Mouse (Mus musculus): Measurements from ENCODE around the gene Gpx1.

Gene Gpx1

DNA sequence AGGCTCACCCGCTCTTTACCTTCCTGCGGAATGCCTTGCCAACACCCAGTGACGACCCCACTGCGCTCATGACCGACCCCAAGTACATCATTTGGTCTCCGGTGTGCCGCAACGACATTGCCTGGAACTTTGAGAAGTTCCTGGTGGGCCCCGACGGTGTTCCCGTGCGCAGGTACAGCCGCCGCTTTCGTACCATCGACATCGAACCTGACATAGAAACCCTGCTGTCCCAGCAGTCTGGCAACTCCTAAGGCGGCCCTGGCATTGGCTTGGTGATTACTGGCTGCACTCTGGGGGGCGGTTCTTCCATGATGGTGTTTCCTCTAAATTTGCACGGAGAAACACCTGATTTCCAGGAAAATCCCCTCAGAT is 1.2 kb downstream of the Gpx1 start:
- no peak for DNase-seq (ENCODE audit: low spot score in 2 of 2)

DNA sequence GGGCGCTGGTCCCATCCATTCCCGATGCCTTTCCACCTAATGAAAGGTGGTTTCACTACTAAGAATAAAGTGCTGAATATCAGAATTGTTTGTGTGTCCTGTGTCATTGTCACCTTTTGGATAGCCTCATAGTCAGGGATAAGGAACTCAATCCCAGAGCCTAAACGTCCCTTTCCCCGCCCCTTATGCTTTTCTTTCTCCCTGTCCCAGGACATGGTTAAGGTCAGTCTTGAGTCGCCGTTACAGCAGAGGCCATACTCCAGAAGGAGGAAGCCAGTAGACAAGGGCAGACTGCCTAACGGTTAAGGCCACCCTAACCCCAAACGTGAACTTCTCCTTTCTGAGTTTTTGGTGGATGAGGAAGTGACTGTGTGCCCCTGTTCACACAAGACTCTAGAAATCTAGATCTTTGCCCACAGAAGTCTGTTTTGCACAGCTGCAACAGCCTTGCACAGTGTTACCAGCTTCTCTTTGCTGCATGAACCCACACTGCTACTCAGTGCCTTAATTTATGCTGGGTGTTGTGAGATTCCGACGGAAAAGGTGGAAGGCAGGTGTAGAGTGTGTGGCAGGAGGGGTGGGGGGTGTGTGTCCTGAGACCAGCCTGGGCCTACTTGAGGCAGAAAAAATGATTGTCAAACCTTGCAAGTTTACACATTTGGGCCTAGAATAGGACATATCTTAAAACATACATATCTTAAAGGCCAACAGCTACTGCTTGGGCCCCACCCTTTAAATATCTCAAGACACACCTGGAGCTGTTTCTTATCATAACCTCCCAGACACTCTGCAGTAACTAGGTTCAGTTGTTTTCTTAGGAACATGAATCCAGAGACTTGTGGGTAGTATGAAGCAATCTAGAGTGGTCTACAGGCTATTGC is 1.8 kb downstream of the Gpx1 start:
- DNase-seq (ENCODE audit: low spot score in 2 of 2) = no peak

DNA sequence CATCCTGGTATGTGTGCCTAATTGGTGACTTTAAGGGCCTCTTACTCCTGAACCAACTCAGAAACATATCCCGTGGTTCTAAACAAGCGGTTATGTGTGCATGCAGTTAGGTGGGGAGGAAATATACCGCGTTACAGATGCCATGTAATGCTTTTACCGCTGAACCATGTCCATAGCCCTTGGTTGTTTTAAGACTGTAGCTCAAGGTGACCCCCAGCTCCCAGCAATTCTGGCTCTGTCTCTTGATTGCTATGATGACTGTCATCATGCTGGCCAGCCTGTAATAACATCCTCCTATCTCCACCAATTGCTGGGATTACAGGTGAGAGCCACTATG is 2.4 kb downstream of the Gpx1 start:
- no peak for DNase-seq (ENCODE audit: low spot score in 2 of 2)

DNA sequence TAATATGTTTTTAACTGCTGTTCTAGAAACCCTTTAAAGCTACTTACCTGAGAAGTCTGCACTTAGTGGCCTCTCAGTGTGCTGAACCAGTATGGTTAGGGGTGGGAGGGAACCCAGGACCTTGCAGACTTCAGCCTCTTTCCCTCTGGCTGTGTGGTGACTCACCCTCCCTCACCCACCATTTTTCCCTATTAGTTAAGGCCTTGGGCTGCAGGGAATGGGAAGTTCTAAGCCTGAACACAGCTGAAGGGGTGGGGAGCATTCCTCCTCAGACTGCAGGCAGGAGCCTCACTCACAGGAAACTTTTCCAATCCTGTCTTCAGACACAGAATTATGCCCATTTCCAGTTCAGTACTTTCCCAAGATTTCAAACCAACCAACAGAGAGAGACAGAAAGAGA is 3.1 kb downstream of the Gpx1 start:
- DNase-seq (ENCODE audit: low spot score in 2 of 2) = no peak

DNA sequence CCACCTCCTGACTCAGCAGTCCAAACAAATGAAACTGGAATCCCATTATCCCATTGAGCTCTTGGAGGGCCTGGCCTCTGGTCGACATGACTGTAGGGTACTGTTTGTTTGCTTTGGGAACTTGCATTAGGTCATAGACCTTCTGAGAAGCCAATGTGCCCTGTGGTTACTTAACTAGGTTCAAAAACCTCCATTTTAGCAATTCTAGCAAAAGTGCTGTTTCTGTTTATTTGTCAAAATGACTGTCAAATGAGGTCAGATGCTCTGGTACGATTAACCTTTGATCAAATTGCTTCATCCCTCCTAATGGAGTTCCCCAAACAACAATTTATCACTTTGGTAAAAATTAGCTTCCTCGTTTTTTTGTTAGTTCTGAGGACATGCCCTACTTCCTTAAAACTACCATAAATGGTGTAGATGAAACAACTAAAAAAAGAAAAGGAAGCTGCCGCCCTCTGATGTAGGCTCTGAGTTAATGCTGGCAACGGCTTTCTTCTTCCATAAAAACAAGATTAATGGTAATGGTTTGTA is 3.7 kb downstream of the Gpx1 start:
- no peak for DNase-seq (ENCODE audit: low spot score in 2 of 2)

DNA sequence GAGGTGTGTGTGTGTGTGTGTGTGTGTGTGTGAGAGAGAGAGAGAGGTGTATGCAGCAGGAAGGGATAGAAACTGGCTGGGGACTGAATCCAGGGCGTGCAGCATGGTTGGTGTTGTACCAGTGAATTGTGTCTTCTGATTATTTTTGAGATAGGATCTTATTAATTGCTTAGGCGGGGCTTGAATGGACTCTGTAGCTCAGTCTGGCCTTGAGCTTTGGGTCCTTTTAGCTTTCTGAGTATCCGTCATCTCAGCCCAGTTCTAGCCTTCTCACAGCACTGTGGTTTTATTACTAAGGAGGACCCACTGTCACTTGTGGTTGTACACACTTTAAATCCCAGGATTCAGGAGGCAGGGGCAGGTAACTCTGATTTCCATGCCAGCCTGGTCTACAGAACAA is 4.6 kb downstream of the Gpx1 start:
- no peak for DNase-seq (ENCODE audit: low spot score in 2 of 2)

DNA sequence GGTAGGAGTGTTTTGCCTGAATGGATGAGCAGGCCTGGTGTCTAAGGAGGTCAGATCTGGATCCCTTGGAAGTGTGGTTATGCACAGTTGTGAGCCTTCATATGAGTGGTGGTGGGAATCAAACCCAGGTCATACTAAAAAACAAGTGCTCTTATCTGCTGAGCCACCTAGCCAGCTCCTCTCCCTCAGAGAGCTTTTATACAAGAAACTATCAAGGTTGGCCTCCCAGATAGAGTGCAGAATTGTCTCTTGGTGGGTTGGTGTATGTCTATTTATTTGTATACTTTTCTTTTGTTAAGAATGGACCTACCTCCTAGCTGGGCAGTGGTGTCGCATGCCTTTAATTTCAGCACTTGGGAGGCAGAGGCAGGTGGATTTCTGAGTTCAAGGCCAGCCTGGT is 5.1 kb downstream of the Gpx1 start:
- no peak for DNase-seq (ENCODE audit: low spot score in 2 of 2)

DNA sequence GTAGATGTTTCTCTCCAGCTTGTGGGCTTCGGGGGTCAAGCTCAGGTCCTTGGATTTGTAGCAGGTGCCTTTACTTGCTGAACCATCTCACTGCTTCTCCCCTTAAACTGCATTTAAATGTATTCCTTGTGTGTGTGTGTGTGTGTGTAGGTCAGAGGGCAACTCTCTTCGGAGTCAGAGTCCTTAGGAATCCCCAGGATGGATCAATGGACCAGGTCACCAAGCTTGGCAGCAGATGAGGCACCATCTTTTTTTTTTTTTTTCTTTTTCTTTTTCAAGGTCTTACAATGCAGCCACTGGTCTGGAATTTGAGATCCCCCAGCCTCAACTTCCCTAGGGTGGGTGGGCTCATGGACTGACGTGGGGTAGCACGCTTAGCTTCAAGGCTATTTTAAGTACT is 5.8 kb downstream of the Gpx1 start:
- no peak for DNase-seq (ENCODE audit: low spot score in 2 of 2)

DNA sequence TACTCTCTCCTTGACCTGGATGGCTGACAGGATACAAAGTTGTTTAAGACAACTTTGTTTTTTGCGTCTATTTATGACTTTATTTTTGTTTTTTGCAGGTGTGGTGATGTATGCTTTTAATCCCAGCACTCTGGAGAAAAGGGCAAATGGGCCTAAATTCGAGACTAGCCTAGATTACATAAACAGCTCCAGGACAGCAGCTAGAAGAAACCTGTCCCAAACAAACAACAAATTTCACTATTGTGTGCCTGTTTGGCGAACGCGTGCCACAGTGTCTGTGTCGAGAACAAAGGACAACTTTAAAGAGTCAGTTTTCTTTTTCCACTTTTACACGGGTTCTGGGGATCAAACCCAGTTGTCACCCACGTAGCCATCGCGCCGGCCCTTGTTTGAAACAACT is 8.3 kb downstream of the Gpx1 start:
- no peak for DNase-seq (ENCODE audit: low spot score in 2 of 2)

DNA sequence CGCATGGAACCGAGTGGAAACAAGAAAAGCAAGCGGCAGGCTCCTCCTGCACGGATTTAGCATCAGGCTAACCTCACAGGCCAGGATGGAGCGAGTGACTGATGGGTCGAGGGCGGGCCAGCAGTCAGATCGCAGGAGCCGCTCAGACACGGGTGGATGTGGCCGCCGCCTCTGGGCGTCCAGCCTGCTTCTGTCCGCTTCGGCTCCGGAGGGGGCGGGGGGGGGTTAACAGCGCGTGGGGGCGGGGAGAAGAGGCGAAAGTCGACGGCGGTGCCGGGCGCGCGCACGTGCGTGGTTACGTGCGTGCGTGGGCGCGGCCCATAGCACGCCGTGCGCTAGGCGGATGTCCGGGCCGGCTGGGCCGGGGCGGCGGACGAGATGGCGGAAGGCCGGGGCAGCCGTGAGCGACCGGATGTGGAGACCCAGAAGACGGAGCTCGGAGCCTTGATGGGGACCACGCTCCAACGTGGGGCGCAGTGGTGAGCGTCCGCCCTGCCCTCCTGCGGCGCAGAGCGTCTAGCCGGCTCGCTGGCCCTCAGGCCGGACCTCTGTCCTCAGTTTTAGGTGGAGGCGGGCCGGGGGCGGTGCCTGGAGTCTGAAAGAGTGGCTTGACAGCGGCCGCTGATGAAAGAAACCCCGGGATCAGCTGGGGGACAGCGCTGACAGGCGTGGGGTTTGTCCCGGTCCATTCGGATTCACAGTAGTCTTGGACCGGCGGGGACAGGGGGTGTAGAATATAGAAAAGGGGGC is 9.0 kb downstream of the Gpx1 start, which contains the start of gene Usp4:
Gene Usp4, plus strand, starts transcription at position 314 of the 750 bp plus-strand sequence.
- peak; percentile 68 to 69 for DNase-seq (ENCODE audit: low spot score in 2 of 2)

DNA sequence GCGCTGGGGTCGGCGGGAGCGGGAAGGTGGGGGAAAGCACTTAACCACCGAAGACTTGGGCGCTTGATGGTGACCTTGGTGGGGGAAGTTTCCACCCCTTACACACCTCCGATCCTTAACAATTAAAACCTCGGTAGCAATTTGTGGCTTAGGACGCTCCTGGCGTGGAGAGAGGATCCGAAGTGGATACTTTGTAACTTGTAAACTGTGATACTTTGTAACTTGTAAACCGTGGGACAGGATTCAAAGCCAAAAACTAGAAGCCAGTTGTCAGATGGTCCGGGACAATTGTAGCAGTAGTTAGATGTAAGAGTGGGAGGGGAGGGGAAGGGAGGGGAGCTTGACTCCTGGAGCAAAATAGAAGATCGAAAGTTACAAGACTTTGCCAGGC is 9.6 kb downstream of the Gpx1 start:
- no peak for DNase-seq (ENCODE audit: low spot score in 2 of 2)

DNA sequence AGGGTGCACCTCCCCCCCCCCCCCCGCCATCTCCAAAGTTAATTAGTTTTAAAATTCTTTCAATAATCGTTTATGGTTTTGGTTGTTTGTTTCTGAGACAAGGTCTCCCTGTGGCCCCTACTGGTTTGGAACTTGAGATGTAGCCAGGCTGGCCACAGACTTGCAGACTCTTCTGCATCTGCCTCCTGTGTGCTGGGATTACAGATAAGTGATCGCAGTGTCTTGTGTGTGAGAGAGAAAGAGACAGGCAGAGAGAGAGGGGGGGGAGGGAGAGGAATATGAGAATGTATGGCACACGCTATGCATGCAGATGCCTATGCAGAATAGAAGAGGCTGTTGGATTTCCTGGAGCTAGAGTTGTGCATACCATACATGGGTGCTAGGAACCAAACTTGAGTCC is 11.0 kb downstream of the Gpx1 start:
- no peak for DNase-seq (ENCODE audit: low spot score in 2 of 2)

DNA sequence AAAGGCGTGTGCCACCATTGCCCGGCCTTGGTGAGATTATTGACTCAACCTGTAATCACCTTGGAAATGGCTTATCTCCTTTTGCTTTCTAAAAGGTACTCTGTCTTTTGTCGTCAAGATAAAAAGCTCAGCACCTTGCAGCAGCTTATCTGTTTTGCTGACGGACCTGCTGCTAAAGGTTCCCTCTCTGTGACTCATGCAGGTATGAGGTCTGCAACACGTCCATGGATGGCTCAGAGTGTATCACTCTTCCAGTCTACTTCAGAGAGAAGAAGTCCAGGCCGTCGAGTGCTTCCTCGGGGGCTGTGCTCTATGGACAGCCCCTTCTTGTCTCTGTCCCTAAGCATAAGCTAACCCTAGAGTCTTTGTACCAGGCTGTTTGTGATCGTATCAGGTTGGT is 39.5 kb downstream of the Gpx1 start:
- DNase-seq (ENCODE audit: low spot score in 2 of 2) = no peak

DNA sequence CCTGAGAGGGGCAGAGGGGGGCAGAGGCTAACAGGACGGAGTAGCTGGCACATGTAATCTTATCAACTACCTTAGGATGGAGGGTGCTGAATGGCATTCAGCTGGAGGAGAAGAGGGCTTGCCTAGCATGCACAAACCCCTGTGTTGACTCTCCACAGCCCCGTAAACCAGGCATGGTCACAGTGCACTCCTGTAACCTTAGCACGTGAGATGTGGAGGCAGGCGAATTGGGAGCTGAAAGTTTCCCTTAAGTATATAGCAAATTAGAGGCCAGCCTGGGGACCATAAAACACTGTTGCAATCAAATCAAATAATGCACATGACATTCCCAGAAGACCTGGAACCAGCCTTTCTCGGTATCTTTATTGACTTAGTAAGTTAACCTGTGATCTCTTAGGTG is 40.0 kb downstream of the Gpx1 start:
- DNase-seq (ENCODE audit: low spot score in 2 of 2) = no peak

DNA sequence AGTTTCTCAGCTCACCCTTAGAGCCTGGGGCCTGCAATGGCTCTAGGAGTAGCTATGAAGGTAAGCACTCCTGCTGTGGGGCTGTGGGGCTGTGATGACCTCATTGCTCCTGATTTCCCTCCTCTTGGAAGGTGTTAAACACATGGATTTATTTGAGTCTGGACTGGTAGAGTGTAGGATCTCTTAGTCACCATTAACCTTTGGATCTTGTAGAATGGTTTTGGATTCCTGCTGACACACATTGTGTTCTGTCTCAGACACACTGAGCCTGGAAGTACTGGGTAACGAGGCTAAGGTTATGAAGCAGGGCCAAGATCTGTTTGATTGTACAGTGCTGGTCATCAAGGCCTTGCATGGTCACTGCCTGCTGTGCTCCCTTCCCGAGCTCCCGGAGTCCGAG is 40.6 kb downstream of the Gpx1 start:
- no peak for DNase-seq (ENCODE audit: low spot score in 2 of 2)

DNA sequence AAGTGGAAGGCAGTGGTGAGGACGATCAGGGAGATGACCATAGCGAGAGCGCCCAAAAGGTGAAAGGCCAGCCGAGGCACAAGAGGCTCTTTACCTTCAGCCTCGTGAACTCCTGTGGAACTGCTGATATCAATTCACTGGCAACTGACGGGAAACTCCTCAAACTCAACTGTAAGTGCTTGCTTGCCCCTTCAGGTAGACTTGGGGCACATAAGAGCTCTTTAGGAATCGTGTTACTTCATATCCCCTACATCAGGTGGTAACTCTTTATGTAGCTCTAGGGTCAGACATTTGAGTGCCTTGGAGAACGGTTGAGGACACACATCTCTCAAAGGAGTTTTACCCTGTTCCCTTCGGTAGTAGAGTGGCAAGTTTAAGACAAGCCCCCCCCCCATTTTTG is 42.7 kb downstream of the Gpx1 start:
- no peak for DNase-seq (ENCODE audit: low spot score in 2 of 2)

DNA sequence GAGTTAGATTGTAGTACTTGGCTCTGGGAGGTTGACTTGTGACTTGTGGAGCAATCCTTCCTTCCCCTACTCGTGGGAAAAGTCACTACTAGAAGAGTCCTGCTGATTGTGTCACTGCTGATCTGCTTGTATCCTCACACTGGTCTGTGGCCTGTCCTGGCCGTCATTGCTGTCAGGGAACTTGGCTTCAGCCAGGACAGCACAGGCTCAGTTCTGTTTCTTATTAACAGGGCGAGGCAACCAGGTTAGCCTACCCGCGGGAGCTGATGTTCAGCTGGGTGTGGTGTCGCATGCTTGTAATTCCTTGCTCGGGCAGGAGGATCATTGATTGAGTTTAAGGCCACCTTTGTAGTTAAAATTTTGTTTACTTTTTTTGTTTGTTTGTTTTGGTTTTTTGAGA is 46.3 kb downstream of the Gpx1 start:
- no peak for DNase-seq (ENCODE audit: low spot score in 2 of 2)

DNA sequence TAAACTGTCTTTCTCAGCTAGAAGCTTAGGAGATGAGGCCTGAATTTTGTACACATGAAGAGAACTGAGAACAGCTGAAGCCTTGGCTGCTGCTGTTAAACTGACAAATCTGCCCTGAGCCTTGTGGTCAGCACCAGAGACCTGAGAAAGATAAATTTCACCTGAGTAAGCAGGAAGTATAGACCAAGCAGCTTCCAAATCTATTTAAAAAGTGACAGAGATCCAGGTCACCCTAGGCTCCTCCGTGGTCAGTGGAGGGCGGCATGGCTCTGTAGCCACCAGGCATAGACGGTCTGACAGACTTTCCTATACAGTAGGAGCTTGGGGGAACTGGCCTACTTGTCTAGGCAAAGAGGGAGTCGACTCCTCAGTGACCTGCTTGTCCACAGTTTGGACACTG is 48.1 kb downstream of the Gpx1 start:
- no peak for DNase-seq (ENCODE audit: low spot score in 2 of 2)

DNA sequence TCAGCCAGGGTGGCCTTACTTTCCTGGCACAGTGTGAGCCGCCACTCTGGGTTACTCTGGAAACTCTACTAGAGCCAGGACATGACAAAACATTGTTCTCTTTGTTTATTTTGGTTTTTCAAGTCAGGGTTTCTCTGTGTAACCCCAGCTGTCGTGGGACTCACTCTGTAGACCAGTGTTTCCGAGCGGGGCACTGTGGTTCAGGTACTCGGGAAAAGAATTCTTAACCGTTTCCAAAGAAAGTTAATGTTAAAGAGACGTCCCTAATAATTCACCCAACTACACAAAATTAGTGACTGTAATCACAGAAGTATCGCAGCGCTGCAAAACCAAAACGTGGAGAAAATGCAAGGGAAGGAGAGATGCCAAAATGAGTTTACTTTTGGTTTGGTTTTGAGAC is 49.9 kb downstream of the Gpx1 start:
- DNase-seq (ENCODE audit: low spot score in 2 of 2) = no peak

DNA sequence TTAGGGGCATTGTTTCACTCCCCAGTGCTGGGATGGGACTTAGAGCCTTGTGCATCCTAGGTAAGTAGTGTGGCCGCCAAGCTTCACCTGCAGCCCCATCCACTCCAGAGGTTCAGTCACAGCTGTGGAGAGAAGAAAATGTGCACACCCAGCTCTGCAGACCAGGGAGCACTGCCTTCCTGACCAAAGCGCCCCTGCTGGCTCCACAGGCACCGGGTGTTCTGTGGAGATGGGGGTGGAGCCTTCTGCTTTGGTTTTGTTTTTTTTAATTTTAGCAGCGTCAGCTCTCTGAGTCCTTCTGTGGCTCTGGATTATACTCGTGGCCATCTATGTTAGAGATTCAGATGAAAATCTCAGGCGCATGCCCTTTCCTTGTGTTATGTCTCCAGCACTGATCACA is 50.5 kb downstream of the Gpx1 start:
- DNase-seq (ENCODE audit: low spot score in 2 of 2) = no peak

All from frontal cortex, postnatal 25 days (tissue).